Mouse (Mus musculus): Measurements from ENCODE around the gene Fbxo4.
A peak's percentile ranks its signal among the peaks of the same experiment; 100 is the strongest.

The Fbxo4 gene

DNA sequence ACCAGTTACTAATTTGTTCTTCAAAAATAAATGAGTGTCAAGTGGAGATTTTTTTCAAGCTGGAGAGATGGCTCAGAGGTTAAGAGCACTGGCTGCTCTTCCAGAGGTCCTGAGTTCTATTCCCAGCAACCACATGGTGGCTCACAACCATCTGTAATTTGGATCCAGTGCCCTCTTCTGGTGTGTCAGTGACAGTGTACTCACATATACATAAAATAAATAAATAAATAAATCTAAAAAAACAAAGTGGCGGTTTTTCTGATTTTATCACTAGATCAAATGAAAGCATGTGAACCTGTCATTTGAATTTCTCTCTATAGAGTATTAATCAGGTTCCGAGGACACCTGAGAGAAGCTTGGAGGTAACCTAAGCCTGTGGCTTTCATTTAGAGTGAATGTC is 1.1 kb downstream of the Fbxo4 start:
- DNase-seq: peak; percentile 8 to 20

DNA sequence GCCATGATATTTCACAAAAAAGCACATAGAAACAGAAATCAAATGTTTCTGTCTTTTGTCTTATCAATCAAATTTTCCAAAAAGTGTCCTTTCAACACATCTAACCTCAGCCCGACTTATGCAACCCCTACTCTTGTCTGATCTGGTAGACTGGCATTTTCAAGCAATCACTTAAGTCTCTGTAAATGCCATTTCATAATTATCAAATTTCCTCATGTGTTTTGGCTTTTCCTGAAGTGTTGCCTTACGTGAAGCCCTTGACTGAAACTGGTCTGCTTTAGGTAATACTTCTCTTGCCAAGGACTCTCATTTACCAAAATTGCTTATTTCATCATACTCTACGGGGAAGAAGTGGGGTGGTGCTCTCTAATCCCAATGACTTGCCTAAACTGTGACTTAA is 6.1 kb downstream of the Fbxo4 start:
- no peak for DNase-seq

DNA sequence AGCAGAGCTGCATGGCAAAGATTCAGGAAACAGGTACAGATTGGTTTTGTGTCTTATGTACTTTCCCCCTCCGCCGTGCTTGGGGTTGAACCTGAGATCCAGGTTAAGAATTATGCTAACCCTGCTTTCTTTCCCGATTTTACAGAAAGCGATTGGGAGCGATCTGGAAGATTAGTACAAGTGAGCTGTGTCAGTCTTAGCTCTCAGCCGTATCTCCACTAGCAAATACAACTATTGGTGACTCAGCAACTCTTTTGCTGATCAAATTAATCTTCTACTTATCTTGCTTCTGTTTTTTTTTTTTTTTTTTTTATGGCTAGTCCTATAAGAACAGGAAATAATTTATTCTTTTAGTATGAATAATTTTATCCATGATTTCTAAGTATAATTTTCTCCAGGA is 9.2 kb downstream of the Fbxo4 start:
- DNase-seq: no peak

DNA sequence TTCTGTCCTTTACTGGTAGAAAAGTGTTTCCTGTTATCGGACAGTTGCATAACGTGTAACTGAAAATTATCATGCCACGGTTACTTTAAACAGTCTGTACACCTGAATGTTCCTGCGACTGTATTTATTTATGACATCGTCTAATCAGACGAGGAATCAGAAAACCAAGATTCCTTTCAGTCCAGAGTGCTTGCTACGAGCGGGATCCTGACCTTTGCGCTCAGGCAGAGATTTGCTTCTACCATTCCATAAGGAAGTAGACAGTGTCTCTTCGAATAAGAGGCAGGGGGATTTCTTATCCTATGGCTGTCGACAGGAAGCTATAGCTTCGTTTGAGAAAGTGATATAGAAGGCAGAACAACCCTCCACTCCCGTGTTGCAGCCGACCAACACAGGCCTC is 9.6 kb downstream of the Fbxo4 start:
- no peak for DNase-seq

DNA sequence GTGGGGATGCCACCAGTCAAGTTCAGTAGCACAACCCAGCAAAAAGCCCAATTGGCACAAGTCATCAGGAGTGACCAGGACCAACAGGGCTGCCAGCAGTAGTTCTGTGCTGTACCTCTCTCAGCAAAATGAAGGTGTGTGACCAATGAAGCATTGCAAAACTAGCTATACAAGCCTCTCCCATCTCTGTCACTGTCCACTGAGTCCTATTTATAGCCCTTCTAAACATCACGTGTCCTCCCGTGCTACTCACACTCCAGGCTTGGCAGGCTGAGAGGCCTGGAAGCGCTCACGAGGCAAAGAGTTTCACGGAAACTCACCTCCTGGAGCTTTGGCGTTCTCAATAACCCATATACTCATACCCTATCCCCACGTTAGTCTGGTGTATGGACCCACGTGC is 17.1 kb downstream of the Fbxo4 start:
- DNase-seq: peak; percentile 24 to 25

DNA sequence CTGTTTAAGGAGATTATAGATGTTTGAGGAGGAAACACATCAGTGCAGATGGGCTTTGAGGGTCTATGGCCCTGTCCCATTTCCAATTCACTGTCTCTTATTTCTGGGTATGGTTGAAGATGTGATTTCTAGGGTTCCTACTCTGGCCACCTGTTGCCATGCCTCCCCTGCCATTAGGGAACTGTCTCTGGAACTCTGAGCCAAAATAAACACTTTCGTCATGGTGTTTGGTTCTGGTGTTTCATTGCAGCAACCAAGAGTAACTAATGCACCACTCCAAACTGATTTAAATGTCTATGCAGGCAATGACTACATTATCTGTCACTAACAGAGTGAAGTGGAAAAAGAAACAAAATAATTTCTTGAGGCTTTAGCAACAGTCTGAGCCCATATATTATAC is 19.3 kb downstream of the Fbxo4 start:
- no peak for DNase-seq

DNA sequence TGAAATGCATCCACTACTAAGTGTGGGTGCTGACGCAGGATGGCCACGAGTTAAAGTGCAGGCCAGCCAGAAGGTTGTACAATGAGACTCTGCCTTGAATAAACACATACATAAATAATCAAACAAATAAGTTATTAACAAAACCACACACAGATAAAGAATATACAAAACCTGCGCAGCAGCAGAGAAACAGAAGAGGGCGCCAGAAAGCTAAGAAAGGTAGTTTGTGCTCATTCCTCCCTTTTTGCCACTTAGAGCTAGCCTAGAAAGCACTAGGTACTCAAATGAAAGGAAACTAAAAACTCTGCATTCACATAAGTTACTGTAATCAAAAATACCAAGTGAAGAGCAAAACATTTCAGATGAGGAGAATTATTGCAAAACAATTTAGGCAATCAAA is 21.4 kb downstream of the Fbxo4 start:
- DNase-seq: peak; percentile 64 to 76

DNA sequence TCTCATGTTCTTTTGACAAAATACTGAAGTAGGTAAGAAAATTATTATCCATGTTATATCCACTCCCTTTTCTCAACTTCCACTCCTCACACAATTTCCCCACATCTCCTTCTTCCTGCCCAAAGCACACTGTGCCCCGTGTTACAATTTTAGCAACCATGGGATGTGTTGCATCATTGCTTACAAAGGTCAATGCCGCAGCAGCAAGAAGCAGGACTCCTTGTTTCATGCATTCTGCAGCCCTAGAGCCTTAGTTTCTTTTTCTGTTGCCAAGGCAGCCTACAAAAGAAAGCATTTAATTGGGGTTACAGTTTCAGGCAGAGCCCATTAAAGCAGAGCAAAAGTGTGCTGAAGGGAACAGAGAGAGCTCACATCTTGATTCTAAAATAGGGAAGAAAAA is 24.4 kb downstream of the Fbxo4 start:
- no peak for DNase-seq

DNA sequence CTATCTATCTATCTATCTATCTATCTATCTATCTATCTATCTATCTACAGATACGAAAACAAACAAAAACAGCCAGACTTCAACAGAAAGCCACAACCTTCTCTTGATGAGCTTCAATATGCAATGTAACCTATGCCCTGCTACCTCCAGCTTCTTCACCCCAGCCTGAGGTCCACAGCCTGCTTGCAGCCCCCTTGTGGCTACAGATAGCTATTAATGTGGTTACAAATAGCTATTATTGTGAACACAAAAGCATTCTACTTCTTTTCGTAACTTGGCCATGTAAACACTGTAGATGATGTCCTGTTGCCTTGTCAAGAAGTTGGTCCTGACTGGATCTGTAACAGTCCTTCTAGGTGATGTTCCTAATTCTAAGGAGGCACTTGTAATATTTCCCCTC is 41.2 kb downstream of the Fbxo4 start:
- DNase-seq: no peak

DNA sequence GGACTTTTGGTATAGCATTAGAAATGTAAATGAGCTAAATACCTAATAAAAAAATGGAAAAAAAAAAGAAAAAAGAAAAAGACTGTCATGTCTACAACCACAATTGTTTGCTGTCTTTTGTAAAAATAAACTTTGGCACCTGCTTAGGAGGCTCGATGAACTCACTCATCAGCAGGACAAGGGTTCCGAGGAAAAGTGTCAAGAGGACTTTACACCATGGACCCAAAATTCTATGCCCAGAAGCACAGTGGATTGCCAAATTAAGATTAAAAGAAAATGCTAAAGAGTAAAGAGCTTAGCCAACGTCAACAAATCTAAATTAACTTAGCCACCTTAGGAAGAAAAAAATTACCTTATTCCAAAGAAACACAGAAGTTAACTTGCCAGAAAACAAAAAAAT is 43.3 kb downstream of the Fbxo4 start:
- DNase-seq: no peak

DNA sequence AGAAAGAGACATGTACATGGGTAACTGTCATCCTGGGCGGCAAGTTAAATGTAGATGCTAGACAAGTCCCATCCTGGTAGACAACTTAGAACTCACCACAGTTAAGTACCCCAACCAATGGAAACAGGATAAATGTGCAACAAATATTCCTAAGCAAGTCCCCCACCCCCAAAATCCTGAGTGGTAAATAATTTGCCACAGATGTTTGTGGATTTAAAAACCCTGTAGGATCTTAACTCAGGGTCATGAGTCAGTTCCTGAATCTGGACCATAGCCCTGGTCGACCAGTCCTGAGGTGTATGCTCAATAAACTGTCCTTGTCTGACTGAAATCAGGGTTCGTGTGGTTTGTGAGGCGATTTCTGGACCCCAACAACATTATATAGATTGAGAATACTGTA is 45.9 kb downstream of the Fbxo4 start:
- DNase-seq: no peak

DNA sequence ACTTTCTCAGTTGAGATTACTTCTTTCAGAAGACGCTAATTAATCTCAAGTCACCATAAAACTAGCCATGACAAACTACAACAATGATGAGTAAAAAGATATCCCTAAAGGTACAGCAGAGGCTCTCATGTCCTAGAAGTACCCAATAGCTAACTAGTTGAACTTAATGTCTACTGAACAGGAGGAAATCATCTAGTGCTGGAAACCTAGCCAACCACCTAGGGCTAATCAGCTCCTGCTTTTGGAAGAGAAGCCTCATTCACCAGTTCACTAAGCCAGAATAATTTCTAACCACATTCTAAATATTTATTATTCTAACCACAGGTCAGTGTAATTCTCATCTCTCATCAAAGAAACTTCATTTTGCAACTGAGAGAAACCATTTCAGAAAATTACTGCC is 47.4 kb downstream of the Fbxo4 start:
- DNase-seq: no peak

Data from cerebellum, postnatal 10 days (tissue).